Mouse (Mus musculus) stomach, postnatal 0 days (tissue): ENCODE results near the gene Mat1a. TPM values are rescaled to one million over a fixed set of nuclear protein-coding genes. Genes with fewer than 3 reads are reported as not detected.

Experiments
- ATAC-seq: fragments of 200-750 bp; cut with Nextera tagmentation; 2 replicates; pipeline ENCODE4 v1.8.0; 2017; ENCODE audit not compliant: low FRiP score, low TSS enrichment
- DNase-seq: peaks from one replicate; pipeline ENCODE4 v3.0.0-alpha.2; 2016; ENCODE audit warnings: low spot score
- H3K27ac ChIP-seq: fragments of 300-500 bp; sonication (generic); replicated peaks from 2 replicates; pipeline ENCODE4 v1.5.1; 2014; ENCODE audit warnings: mild to moderate bottlenecking, control low read depth
- H3K27me3 ChIP-seq: fragments of 300-500 bp; sonication (generic); 2 replicates; pipeline ENCODE4 v1.6.1; 2014; ENCODE audit warnings: low read length; ENCODE audit not compliant: control insufficient read depth, insufficient read depth
- H3K36me3 ChIP-seq: fragments of 300-500 bp; sonication (generic); 2 replicates; pipeline ENCODE4 v1.6.1; 2014; ENCODE audit warnings: low read length, mixed read lengths; ENCODE audit not compliant: control insufficient read depth, insufficient read depth
- H3K4me1 ChIP-seq: fragments of 300-500 bp; sonication (generic); replicated peaks from 2 replicates; pipeline ENCODE4 v1.6.1; 2014; ENCODE audit warnings: antibody characterized with exemption; ENCODE audit not compliant: control insufficient read depth, insufficient read depth
- H3K4me2 ChIP-seq: fragments of 300-500 bp; sonication (generic); replicated peaks from 2 replicates; pipeline ENCODE4 v1.6.1; 2014; ENCODE audit warnings: low read depth, mild to moderate bottlenecking, control low read depth, moderate library complexity
- H3K4me3 ChIP-seq: fragments of 300-500 bp; sonication (generic); 2 replicates; pipeline ENCODE4 v1.5.1; 2014; ENCODE audit warnings: low read depth, low read length, control low read depth
- H3K9ac ChIP-seq: fragments of 300-500 bp; sonication (generic); 2 replicates; pipeline ENCODE4 v1.6.1; 2014; ENCODE audit warnings: mild to moderate bottlenecking, low read length, control low read depth, mixed read lengths
- H3K9me3 ChIP-seq: fragments of 300-500 bp; sonication (generic); 2 replicates; pipeline ENCODE4 v1.6.1; 2016; ENCODE audit warnings: low read length; ENCODE audit not compliant: control insufficient read depth
- CTCF ChIP-seq: IDR thresholded peaks from 2 replicates; pipeline ENCODE4 v1.5.1; 2016; ENCODE audit warnings: antibody characterized with exemption, low read depth, mild to moderate bottlenecking, moderate library complexity
- EP300 ChIP-seq: optimal IDR thresholded peaks from 2 replicates; pipeline ENCODE3; 2016; ENCODE audit warnings: antibody characterized with exemption
- WGBS: fragments of 180-500 bp; shearing (Covaris S2); extraction: QIAGEN DNeasy Blood & Tissue Kit; methylation state at CpG from one replicate; pipeline ENCODE4 v1.1.7; 2014; 5-methylcytosine and 5-hydroxymethylcytosine counted together
- polyA plus RNA-seq: library from polyadenylated mRNA; unstranded; fragments of >200 nt; fragmentation: Nextera tagmentation; extraction: Ambion mirVana; gene quantifications from 2 replicates; pipeline ENCODE4 v1.2.1, GENCODE M21; 2015

Mat1a gene
- polyA plus RNA-seq, result 0.75 and 2.0 TPM in 2 replicates

DNA sequence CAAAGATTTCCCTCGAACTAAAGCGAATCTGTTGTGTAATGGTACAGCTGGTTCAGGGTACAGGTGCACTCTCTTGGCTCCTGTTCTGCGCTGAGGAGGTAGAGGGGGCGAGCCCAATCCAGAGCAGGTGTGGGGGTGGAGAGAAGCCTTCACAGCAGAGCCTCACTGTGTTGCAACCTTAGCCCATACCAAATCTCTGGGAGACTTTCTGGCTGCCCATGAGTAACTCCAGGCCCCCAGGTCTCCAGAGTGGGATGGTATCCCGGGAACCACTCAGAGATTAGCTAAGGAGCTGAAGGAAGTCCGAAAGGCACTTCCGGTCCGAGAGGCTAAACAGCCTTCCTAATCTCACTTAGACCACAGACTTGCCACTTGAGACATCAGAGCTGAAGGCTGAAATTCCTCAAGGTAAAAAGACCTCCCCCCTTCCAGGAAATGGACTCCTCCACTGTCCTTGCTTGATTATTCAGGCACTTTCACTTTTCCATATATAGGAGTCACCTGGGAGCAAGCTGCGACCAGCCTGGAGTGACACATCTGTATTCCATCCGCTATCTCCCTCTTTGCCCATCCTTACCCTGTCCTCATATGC, at the start of gene Mat1a:
Gene Mat1a, plus strand, starts transcription at position 183 of the 592 bp plus-strand sequence.
- ATAC-seq, result peak; percentile 72
- TF ChIP-seq EP300 (no peak), CTCF (no peak)
- H3K36me3 ChIP-seq, result no peaks in the 10 kb centered on the region
- no peaks in the 10 kb centered on the region for H3K27me3 ChIP-seq
- whole genome bisulfite sequencing, result 63% methylated on average over 10 of the region's 10 CpGs
- no peak within 1 kb of the TSS for H3K4me3 ChIP-seq
- H3K9me3 ChIP-seq, result no peaks in the 10 kb centered on the region
- peak; percentile 22 for DNase-seq
- H3K9ac ChIP-seq, result no peak within 1 kb of the TSS
- no peak within 1 kb of the TSS for H3K27ac ChIP-seq
- H3K4me1 ChIP-seq, result no peaks in the 10 kb centered on the region
- H3K4me2 ChIP-seq, result no peak within 1 kb of the TSS

DNA sequence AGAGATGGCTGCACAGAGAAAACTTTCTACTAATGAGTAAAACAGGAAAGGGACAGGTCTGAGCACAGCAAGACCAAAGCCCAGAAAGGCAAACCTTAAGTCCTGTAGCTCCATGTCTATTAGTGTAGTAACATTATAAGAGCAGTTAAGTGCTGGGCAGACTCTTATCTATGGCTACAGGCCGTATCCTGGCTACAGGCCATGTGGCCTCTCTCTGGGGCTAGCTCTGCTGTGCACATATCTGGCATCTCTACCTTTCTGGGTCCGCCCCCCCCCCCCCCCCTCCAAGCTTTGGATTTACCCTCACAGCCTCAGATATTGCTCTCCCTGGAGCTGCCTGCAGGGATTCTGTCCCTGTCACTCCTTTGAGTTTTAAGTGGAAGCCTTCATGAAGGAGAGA, 39.7 kb upstream of the Mat1a start:
- Histone ChIP-seq H3K4me1 (no peaks in the 10 kb centered on the region), H3K27ac (no peak overlapping the region), H3K9ac (no peak overlapping the region), H3K36me3 (no peaks in the 10 kb centered on the region), H3K9me3 (no peaks in the 10 kb centered on the region), H3K4me2 (no peak overlapping the region), H3K27me3 (no peaks in the 10 kb centered on the region), H3K4me3 (no peak overlapping the region)
- TF ChIP-seq CTCF (no peak), EP300 (no peak)
- ATAC-seq (no peak), DNase-seq (no peak)
- WGBS, result 49% methylated on average over 2 of the region's 2 CpGs

DNA sequence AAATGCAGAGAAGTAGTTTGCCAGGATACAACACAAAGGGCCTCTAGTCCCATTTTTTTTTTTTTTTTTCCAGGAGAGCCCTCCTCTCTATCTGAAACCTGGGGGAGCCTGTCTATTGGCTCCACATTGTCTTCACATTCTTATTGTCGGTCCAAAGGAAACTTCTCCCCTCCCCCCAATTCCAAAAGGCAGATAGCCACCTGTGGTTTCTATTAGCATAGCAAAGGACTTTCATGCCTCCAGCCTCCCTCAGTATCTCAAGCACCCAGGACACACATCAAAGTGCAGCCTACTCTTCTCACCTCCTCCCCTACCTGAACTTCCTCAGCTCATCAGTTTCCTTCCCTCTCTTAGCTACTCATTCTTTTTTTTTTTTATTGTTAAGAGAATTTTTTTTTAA, 38.4 kb upstream of the Mat1a start:
- Histone ChIP-seq H3K36me3 (no peaks in the 10 kb centered on the region), H3K4me2 (no peak overlapping the region), H3K9me3 (no peaks in the 10 kb centered on the region), H3K4me1 (no peaks in the 10 kb centered on the region), H3K9ac (no peak overlapping the region), H3K27me3 (no peaks in the 10 kb centered on the region), H3K27ac (no peak overlapping the region), H3K4me3 (no peak overlapping the region)
- TF ChIP-seq EP300 (no peak), CTCF (no peak)
- 29% methylated on average over 1 of the region's 1 CpGs for WGBS
- no peak for ATAC-seq
- no peak for DNase-seq

DNA sequence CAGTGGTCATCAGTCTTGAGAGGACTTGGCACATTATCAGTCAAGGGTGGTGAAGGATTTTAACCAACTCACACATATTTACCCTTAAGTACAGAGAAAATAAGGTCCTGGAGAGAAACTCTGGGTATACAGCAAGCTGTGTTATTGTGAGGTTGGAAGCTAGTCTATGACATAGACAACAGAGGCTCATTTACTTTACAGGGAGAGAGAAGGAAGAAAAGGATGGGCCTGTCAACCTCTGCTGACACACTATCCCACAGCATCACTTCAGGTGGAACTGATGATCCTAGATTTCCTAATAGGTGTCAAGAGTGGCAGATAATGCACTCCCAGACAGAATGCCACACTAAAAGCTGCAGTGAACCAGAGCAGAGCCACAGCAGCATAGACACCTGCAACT, 35.7 kb upstream of the Mat1a start, which contains the start of gene Dydc2:
Gene Dydc2, minus strand, starts transcription at position 101 of the 400 bp plus-strand sequence.
- Histone ChIP-seq H3K4me2 (no peak within 1 kb of the TSS), H3K36me3 (no peaks in the 10 kb centered on the region), H3K27ac (no peak within 1 kb of the TSS), H3K27me3 (no peaks in the 10 kb centered on the region), H3K9me3 (no peaks in the 10 kb centered on the region), H3K4me3 (no peak within 1 kb of the TSS), H3K9ac (no peak within 1 kb of the TSS), H3K4me1 (no peaks in the 10 kb centered on the region)
- DNase-seq, result no peak
- TF ChIP-seq EP300 (no peak), CTCF (no peak)
- no peak for ATAC-seq

DNA sequence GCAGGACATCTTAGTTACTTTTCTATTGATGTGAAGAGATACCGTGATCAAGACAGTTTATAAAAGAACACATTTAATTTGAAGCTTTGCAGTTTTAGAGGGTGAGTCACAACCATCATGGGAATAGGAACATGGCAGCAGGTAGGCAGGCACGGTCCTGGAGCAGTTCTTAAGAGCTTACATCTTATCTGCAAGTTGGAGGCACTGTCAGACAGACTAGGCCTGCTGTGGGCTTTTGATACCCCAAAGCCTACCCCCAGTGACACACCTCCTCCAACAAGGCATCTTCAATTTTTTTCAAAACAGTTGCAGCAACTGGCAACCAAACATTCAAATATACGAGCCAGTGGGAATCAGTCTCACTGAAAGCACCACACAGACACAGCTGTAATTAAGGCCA, 34.5 kb upstream of the Mat1a start:
- Histone ChIP-seq H3K4me3 (no peak overlapping the region), H3K4me1 (no peaks in the 10 kb centered on the region), H3K9ac (no peak overlapping the region), H3K36me3 (no peaks in the 10 kb centered on the region), H3K27ac (no peak overlapping the region), H3K9me3 (no peaks in the 10 kb centered on the region), H3K27me3 (no peaks in the 10 kb centered on the region), H3K4me2 (no peak overlapping the region)
- ATAC-seq (no peak), DNase-seq (no peak)
- TF ChIP-seq CTCF, result no peak
- no peak for TF ChIP-seq EP300
- WGBS, result 72% methylated on average over 3 of the region's 3 CpGs

DNA sequence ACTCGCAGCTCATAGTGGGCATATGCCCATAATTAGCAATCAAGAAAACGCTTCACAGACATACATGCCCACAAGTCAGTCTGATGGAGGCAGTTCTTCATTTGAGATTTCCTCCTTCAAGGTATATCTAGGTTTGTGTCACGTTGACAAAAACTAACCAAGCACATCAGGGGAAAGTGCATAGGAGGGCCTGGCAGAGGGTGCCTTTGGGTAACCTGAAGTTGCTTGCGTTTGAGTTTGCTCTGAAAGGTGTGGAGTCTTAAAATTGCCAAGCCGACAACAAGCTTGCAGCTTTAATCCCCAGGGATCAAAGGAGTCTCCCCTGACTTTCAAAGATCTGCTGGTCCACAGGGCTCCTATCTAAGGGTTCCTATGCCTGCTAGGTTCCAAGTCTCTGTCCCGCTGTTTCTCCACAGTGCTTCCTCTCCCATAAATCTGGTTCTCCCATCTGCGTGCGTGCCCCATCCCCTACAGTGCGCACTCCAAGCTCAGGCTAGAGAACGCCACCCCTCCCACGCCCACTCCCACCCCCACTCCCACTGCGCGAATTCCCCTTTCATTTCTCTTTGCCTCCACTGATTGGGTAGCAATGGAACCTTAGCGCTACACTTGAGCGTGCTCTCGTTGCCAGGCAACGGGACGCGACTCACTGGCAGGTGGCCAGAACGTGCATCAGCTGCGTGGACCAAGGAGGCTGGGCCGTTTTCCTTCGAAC, 32.4 kb upstream of the Mat1a start, which contains the start of gene Dydc1:
Gene Dydc1, plus strand, starts transcription at position 683 of the 715 bp plus-strand sequence.
- H3K27me3 ChIP-seq, result no peaks in the 10 kb centered on the region
- H3K9ac ChIP-seq, result 0 out of 2 replicates have a peak within 1 kb of the TSS, but pooled peaks have one; percentile 23
- 11% methylated on average over 23 of the region's 23 CpGs for WGBS
- peak within 1 kb of the TSS; percentile 51 for H3K4me2 ChIP-seq
- H3K27ac ChIP-seq, result no peak within 1 kb of the TSS
- no peaks in the 10 kb centered on the region for H3K36me3 ChIP-seq
- no peaks in the 10 kb centered on the region for H3K4me1 ChIP-seq
- TF ChIP-seq EP300 (no peak), CTCF (no peak)
- ATAC-seq (no peak), DNase-seq (peak; percentile 75)
- no peaks in the 10 kb centered on the region for H3K9me3 ChIP-seq
- peak within 1 kb of the TSS; percentile 35 for H3K4me3 ChIP-seq
